Mouse (Mus musculus): ENCODE measurements around the gene Hist1h2bf.
"Not testable (repeated sequence)": the region's sequence is repeated elsewhere in the genome, so short reads cannot be mapped to it uniquely, and the experiment has no call there.

The Hist1h2bf gene

GRCm38 (mm10) chr13:23573898-23574524, at the start of gene Hist1h2bf, which contains the start of gene Hist1h2ad:
TSS of gene Hist1h2bf (minus strand) at chr13:23574196.
TSS of gene Hist1h2ad (plus strand) at chr13:23574381.
- DNase-seq (ENCODE audit: low read depth, low spot score): peak; percentile 98

GRCm38 (mm10) chr13:23622861-23623450, 49.0 kb upstream of the Hist1h2bf start:
- no peak for DNase-seq (ENCODE audit: low read depth, low spot score)

- peak; percentile 69 for DNase-seq (ENCODE audit: low read depth, low spot score)
Observed at GRCm38 (mm10) chr13:23622175-23622671, 48.2 kb upstream of the Hist1h2bf start, which contains the start of gene Hist1h1e. TSS of gene Hist1h1e (minus strand) at chr13:23622558.

GRCm38 (mm10) chr13:23621532-23622174, 47.7 kb upstream of the Hist1h2bf start:
- peak; percentile 64 for DNase-seq (ENCODE audit: low read depth, low spot score)

- DNase-seq (ENCODE audit: low read depth, low spot score): peak; percentile 94
Observed at GRCm38 (mm10) chr13:23620733-23621531, 46.9 kb upstream of the Hist1h2bf start, which contains the start of gene Hist1h2be. TSS of gene Hist1h2be (minus strand) at chr13:23621124.

- DNase-seq (ENCODE audit: low read depth, low spot score): no peak
Observed at GRCm38 (mm10) chr13:23620056-23620732, 46.2 kb upstream of the Hist1h2bf start.

- DNase-seq (ENCODE audit: low read depth, low spot score): no peak
Observed at GRCm38 (mm10) chr13:23611638-23612037, 37.6 kb upstream of the Hist1h2bf start.

- no peak for DNase-seq (ENCODE audit: low read depth, low spot score)
Observed at GRCm38 (mm10) chr13:23610393-23610792, 36.4 kb upstream of the Hist1h2bf start.

- DNase-seq (ENCODE audit: low read depth, low spot score): no peak
Observed at GRCm38 (mm10) chr13:23609844-23610243, 35.8 kb upstream of the Hist1h2bf start.

- no peak for DNase-seq (ENCODE audit: low read depth, low spot score)
Observed at GRCm38 (mm10) chr13:23609209-23609608, 35.2 kb upstream of the Hist1h2bf start.

- DNase-seq (ENCODE audit: low read depth, low spot score): no peak
Observed at GRCm38 (mm10) chr13:23605052-23605451, 31.1 kb upstream of the Hist1h2bf start.

GRCm38 (mm10) chr13:23604452-23604851, 30.5 kb upstream of the Hist1h2bf start:
- DNase-seq (ENCODE audit: low read depth, low spot score): no peak

GRCm38 (mm10) chr13:23603182-23603699, 29.2 kb upstream of the Hist1h2bf start:
- no peak for DNase-seq (ENCODE audit: low read depth, low spot score)

- DNase-seq (ENCODE audit: low read depth, low spot score): no peak
Observed at GRCm38 (mm10) chr13:23597957-23598356, 24.0 kb upstream of the Hist1h2bf start.

GRCm38 (mm10) chr13:23595622-23596372, 21.8 kb upstream of the Hist1h2bf start:
- DNase-seq (ENCODE audit: low read depth, low spot score): no peak

- no peak for DNase-seq (ENCODE audit: low read depth, low spot score)
Observed at GRCm38 (mm10) chr13:23595185-23595584, 21.2 kb upstream of the Hist1h2bf start.

GRCm38 (mm10) chr13:23593051-23593770, 19.2 kb upstream of the Hist1h2bf start:
- no peak for DNase-seq (ENCODE audit: low read depth, low spot score)

- DNase-seq (ENCODE audit: low read depth, low spot score): no peak
Observed at GRCm38 (mm10) chr13:23592614-23593013, 18.6 kb upstream of the Hist1h2bf start.

GRCm38 (mm10) chr13:23591886-23592285, 17.9 kb upstream of the Hist1h2bf start:
- DNase-seq (ENCODE audit: low read depth, low spot score): not testable (repeated sequence)
